Mouse (Mus musculus) forebrain, embryonic 11.5 days (tissue): ENCODE results near the gene Thnsl1. TPM values are rescaled to one million over a fixed set of nuclear protein-coding genes. Genes with fewer than 3 reads are reported as not detected.
A peak's percentile ranks its signal among the peaks of the same experiment; 100 is the strongest.

Experiments
- ATAC-seq: fragments of 200-750 bp; cut with Nextera tagmentation; replicated peaks from 2 replicates; pipeline ENCODE4 v1.8.0; 2017; ENCODE audit warnings: moderate TSS enrichment; ENCODE audit not compliant: low FRiP score
- DNase-seq: peaks from one replicate; pipeline ENCODE4 v3.0.0-alpha.2; 2017; ENCODE audit warnings: low spot score
- H3K27ac ChIP-seq: fragments of 300-500 bp; sonication (generic); 2 replicates; pipeline ENCODE4 v1.5.1; 2014; ENCODE audit warnings: low read depth, low read length
- H3K27me3 ChIP-seq: fragments of 300-500 bp; sonication (generic); 2 replicates; pipeline ENCODE4 v1.6.1; 2014; ENCODE audit warnings: mild to moderate bottlenecking, low read length, mixed read lengths; ENCODE audit not compliant: control insufficient read depth, insufficient read depth
- H3K36me3 ChIP-seq: fragments of 300-500 bp; sonication (generic); 2 replicates; pipeline ENCODE4 v1.6.1; 2014; ENCODE audit warnings: mild to moderate bottlenecking, low read length, moderate library complexity, mixed read lengths; ENCODE audit not compliant: control insufficient read depth, insufficient read depth
- H3K4me1 ChIP-seq: fragments of 300-500 bp; sonication (generic); replicated peaks from 2 replicates; pipeline ENCODE4 v1.6.1; 2014; ENCODE audit warnings: low read length, mixed read lengths; ENCODE audit not compliant: control insufficient read depth, insufficient read depth
- H3K4me2 ChIP-seq: fragments of 300-500 bp; sonication (generic); 2 replicates; pipeline ENCODE4 v1.6.1; 2014; ENCODE audit warnings: low read depth, mild to moderate bottlenecking, low read length, moderate library complexity, mixed read lengths; ENCODE audit not compliant: severe bottlenecking
- H3K4me3 ChIP-seq: fragments of 300-500 bp; sonication (generic); 2 replicates; pipeline ENCODE4 v1.5.1; 2014; ENCODE audit warnings: low read depth, low read length
- H3K9ac ChIP-seq: fragments of 300-500 bp; sonication (generic); 2 replicates; pipeline ENCODE4 v1.6.1; 2014; ENCODE audit warnings: low read length
- H3K9me3 ChIP-seq: fragments of 300-500 bp; sonication (generic); 2 replicates; pipeline ENCODE4 v1.6.1; 2016; ENCODE audit warnings: low read length, mixed read lengths; ENCODE audit not compliant: control insufficient read depth
- WGBS: fragments of 180-500 bp; shearing (Covaris S2); extraction: QIAGEN DNeasy Blood & Tissue Kit; methylation state at CpG from one replicate; pipeline ENCODE4 v1.1.7; 2014; 5-methylcytosine and 5-hydroxymethylcytosine counted together
- polyA plus RNA-seq: library from polyadenylated mRNA; unstranded; fragments of >200 nt; fragmentation: Nextera tagmentation; extraction: Ambion mirVana; gene quantifications from 2 replicates; pipeline ENCODE4 v1.2.1, GENCODE M21; 2014

Gene Thnsl1
- 18.2 and 20.3 TPM in 2 replicates for polyA plus RNA-seq

DNA sequence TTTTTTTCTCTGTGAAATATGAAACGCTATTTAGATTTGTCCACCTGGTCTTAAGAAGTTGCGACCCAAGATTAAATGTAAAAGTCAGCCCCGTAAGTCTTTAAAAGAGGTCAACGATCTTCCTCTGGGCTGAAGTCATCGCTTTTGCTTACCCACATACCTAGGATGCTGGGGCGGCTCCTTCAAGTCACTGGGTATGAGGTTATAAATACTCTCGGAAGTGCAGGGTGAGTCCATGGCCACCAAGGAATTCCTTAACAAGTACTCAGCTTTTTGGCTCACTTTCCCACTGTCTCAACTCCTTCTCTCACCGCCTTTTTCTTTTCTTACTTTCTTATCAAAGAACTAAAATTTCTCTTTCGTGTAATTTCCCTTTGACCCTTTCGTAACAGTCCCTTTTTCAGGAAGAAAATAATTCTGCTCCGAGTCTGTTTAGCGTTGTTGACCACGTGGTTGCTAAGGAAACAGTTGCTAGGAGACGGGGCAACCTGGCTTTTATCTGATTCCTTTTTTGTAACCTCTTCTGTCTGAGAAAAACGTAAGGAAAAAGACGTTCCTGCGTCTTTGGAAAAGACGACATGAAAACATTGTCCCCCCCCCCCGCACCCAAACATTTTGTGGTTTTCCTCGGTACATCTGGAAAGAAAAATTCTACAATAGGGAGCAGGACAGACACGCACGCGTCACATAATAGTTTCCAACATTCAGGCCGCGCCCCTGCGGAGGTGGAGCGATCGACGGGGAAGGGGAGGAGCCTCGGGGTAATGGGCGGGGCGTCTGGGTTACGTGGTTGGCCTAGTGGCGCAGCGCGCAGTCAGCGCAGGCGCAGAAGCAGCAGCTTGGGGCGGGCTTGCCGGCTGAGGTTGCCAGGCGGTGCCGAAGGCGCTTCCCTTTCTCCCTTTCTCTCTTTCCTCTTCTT is at the start of gene Thnsl1, which contains the start of gene Enkur:
Gene Thnsl1, plus strand, starts transcription at position 813 of the 919 bp plus-strand sequence.
Gene Enkur, minus strand, starts transcription at position 454 of the 919 bp plus-strand sequence.
- peak; percentile 99 for ATAC-seq
- H3K27me3 ChIP-seq, result no peaks in the 10 kb centered on the region
- peaks cover 2% of the 10 kb centered on the region; the same call in 1 of the 2 replicates for H3K4me1 ChIP-seq
- H3K27ac ChIP-seq, result peak within 1 kb of the TSS; percentile 63; the same call in 1 of the 2 replicates
- H3K4me2 ChIP-seq, result peak within 1 kb of the TSS; percentile 84
- WGBS, result 5% methylated on average over 43 of the region's 43 CpGs
- no peaks in the 10 kb centered on the region for H3K36me3 ChIP-seq
- peak; percentile 99 for DNase-seq
- no peaks in the 10 kb centered on the region for H3K9me3 ChIP-seq
- H3K9ac ChIP-seq, result peak within 1 kb of the TSS; percentile 73
- H3K4me3 ChIP-seq, result peak within 1 kb of the TSS; percentile 56

DNA sequence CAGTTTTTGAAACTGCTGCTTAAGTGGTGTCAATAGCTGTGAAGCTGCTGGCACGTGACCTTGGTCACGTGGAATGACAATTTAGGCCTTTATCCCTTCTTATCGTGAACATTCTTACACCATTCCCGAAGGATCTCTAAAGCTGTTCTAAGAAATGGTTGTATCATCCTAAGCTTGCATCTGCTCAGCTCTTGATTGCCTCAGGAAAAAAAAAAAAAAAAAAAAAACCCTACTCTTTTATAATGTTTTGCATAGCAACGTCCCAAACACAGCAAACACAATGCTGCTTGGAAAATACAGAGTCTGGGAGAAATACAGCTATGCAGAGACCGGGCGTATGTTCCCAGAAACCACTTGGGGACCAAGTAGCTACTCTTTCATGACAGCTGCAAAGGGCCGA is 41.2 kb upstream of the Thnsl1 start:
- Histone ChIP-seq H3K9ac (no peak overlapping the region), H3K36me3 (no peaks in the 10 kb centered on the region), H3K4me3 (no peak overlapping the region), H3K4me2 (no peak overlapping the region), H3K27ac (no peak overlapping the region), H3K9me3 (no peaks in the 10 kb centered on the region), H3K4me1 (no peaks in the 10 kb centered on the region), H3K27me3 (no peaks in the 10 kb centered on the region)
- ATAC-seq, result no peak
- WGBS, result 81% methylated on average over 8 of the region's 8 CpGs
- DNase-seq, result no peak

DNA sequence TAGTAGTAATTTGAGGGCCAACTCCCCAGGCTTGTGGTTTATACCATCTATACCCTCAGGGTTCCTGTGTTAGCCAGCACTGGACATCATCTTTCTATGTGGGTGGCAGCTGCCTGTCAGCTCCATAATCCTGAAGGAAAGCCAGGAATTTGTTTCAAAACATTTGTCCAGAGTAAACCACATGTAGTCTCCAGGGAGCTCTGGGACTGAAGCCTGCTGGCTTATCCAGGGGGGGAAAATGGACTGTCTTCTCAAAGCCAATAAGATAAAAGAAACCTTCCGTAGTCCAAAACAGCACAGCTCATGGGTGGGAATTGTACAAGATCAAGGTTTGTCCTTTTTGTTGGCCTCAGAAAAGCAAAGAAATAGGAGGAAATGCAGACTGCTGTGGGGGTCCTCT is 37.6 kb upstream of the Thnsl1 start:
- H3K9ac ChIP-seq, result no peak overlapping the region
- H3K27ac ChIP-seq, result no peak overlapping the region
- H3K4me2 ChIP-seq, result no peak overlapping the region
- no peaks in the 10 kb centered on the region for H3K4me1 ChIP-seq
- no peak overlapping the region for H3K4me3 ChIP-seq
- no peaks in the 10 kb centered on the region for H3K27me3 ChIP-seq
- no peaks in the 10 kb centered on the region for H3K9me3 ChIP-seq
- ATAC-seq (no peak), DNase-seq (no peak)
- no peaks in the 10 kb centered on the region for H3K36me3 ChIP-seq
- WGBS, result 89% methylated on average over 1 of the region's 1 CpGs

DNA sequence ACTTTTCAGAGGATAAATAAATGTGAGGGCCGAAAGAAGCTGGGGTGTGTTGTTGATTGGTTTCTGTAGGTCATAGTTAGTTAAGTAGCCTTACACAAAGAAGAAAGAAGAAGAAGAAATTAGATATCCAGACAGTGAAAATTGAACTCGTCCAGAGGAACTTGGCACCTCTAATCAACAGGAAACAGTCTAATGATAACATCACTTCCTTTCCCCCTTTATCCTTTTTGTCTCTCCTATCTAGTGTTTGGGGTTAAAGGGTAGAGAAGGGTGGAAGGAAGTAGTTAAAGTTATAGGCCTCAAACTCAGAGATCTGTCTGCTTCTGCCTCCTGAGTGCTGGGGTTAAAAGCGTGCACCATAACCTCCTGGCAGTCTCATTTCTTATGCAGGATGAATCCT is 32.7 kb upstream of the Thnsl1 start:
- H3K27me3 ChIP-seq, result no peaks in the 10 kb centered on the region
- H3K9me3 ChIP-seq, result no peaks in the 10 kb centered on the region
- no peak overlapping the region for H3K27ac ChIP-seq
- no peaks in the 10 kb centered on the region for H3K36me3 ChIP-seq
- H3K4me1 ChIP-seq, result no peaks in the 10 kb centered on the region
- H3K4me3 ChIP-seq, result no peak overlapping the region
- no peak overlapping the region for H3K9ac ChIP-seq
- no peak overlapping the region for H3K4me2 ChIP-seq
- WGBS, result 92% methylated on average over 3 of the region's 3 CpGs
- ATAC-seq (no peak), DNase-seq (no peak)

DNA sequence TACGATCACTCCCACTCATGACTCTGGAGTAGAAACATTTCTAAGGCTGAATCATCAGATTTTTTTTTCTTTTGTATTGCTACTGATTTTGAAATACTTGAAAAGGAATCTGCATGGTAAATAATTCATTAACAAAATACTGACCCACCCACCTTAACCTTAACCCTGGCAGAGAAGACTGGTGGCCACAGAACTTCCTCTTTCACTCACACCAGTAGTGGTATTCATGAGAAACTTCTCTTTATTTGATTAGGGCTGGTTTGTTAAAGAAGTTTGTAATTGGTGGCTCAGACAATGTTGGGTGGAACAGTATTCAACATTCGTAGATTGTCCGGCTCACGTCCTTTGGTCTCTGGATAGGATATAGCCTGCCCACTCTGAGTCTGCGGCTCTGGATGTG is 26.4 kb upstream of the Thnsl1 start:
- Histone ChIP-seq H3K36me3 (no peaks in the 10 kb centered on the region), H3K27ac (no peak overlapping the region), H3K4me1 (no peaks in the 10 kb centered on the region), H3K27me3 (no peaks in the 10 kb centered on the region), H3K4me2 (no peak overlapping the region), H3K4me3 (no peak overlapping the region), H3K9me3 (no peaks in the 10 kb centered on the region), H3K9ac (no peak overlapping the region)
- WGBS, result 91% methylated on average over 5 of the region's 5 CpGs
- ATAC-seq (no peak), DNase-seq (no peak)

DNA sequence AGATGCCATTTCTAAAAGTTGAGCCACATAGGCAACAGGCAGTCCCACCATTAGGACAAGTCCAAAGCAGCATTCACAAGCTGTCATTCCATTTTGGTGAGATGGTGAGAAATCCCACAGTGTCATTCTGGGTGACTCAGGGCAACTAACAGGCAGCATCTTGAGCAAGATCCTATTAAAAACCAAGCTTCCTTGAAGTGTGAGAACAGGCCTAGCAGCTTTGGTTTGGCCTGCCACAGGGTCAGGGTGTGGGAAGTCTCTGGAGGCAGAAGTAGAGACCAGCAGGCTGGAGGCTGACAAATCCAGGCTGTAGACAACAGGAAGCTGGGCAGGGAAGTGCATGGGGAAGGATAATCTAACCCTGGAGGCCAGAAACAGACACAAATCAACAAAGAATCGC is 22.7 kb upstream of the Thnsl1 start:
- WGBS, result 84% methylated on average over 1 of the region's 1 CpGs
- Histone ChIP-seq H3K27me3 (no peaks in the 10 kb centered on the region), H3K9me3 (no peaks in the 10 kb centered on the region), H3K4me3 (no peak overlapping the region), H3K4me1 (no peaks in the 10 kb centered on the region), H3K27ac (no peak overlapping the region), H3K36me3 (no peaks in the 10 kb centered on the region), H3K9ac (no peak overlapping the region), H3K4me2 (no peak overlapping the region)
- ATAC-seq, result no peak
- DNase-seq, result no peak

DNA sequence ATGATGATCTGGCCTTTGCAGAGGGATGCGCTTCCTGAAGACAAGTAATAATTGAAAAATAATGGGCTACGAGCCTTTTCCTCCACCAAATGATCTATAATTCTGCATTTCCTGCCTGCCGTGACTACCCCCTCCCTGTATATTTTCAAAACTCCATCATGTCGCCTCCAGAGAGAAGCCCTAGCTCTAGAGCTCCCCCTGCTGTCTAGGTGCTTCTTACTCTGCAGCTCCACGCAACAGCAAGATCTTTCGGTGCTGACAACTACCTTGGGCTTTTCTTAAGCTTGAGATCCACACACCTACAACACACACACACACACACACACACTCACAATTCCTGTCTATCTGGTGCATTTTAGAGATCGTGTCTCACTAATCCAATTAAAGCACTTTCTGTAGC is 17.9 kb upstream of the Thnsl1 start:
- Histone ChIP-seq H3K4me1 (no peaks in the 10 kb centered on the region), H3K4me3 (no peak overlapping the region), H3K4me2 (no peak overlapping the region), H3K27me3 (no peaks in the 10 kb centered on the region), H3K9ac (no peak overlapping the region), H3K9me3 (no peaks in the 10 kb centered on the region), H3K36me3 (no peaks in the 10 kb centered on the region), H3K27ac (no peak overlapping the region)
- WGBS, result 64% methylated on average over 7 of the region's 7 CpGs
- no peak for ATAC-seq
- peak; percentile 70 for DNase-seq

DNA sequence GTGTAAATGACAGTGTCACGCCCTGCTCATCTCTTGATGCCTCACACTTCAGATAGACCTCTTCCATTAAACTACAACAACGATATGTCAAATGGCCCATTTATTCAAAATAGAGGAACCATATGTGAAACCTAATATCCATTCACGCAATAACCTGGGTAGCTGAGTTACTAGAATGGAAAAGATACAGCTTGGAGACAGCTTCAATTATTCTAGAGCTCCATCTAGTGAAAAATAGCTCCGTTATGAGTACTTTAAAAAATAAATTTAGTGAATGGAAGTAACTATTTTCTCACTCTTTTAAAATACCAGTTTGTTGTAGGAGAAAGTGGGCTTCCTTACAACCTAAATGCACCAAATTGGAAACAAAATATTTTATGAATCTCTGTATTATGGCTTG is 16.9 kb upstream of the Thnsl1 start:
- DNase-seq (no peak), ATAC-seq (no peak)
- H3K27ac ChIP-seq, result no peak overlapping the region
- H3K36me3 ChIP-seq, result no peaks in the 10 kb centered on the region
- 82% methylated on average over 4 of the region's 4 CpGs for WGBS
- H3K27me3 ChIP-seq, result no peaks in the 10 kb centered on the region
- H3K4me2 ChIP-seq, result no peak overlapping the region
- no peak overlapping the region for H3K4me3 ChIP-seq
- no peaks in the 10 kb centered on the region for H3K4me1 ChIP-seq
- H3K9me3 ChIP-seq, result no peaks in the 10 kb centered on the region
- no peak overlapping the region for H3K9ac ChIP-seq

DNA sequence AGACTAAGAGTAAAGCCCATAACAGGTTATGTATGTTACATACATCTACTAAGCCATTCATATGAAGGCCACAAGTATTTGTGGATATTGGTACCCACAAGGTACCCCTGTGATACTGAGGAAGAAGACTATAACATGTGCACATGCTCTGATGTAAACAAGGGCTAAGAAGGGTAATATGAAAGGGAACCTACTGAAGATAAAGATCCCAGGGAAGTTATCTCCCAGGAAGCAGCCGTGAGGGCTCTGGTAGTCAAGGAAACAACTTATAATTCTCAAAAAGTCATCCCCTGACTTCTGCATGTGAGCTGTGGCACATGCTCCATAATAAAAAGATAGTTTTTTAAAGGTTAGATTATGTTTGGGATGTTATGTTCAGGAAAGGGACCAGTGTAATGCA is 14.3 kb upstream of the Thnsl1 start:
- 94% methylated on average over 1 of the region's 1 CpGs for WGBS
- no peak for ATAC-seq
- no peak for DNase-seq

More for the DNA sequence above, 14.3 kb upstream of the Thnsl1 start:
- Histone ChIP-seq H3K27ac (no peak overlapping the region), H3K4me3 (no peak overlapping the region), H3K4me1 (no peaks in the 10 kb centered on the region), H3K4me2 (no peak overlapping the region), H3K36me3 (no peaks in the 10 kb centered on the region), H3K27me3 (no peaks in the 10 kb centered on the region), H3K9me3 (no peaks in the 10 kb centered on the region), H3K9ac (no peak overlapping the region)
